Mouse (Mus musculus): ENCODE data around the gene Lrp6.

DNA sequence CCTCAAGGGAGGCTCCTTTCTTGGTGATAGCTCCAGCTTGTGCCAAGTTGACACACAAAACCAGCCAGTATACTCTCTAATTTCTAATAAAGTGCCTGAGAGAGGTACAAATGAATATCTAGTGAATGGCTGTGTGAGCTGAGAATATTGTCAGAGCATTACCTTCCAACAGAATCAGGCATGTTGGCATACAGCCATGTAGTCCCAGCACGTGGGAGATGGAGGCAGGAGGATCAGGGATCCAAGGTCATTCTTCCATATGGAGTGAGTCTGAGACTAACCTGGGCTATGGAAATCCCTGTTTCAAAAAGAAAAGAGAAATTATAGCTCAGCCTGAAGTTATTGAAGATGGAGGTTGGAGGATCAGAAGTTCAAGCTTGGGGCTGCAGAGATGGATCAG lies 32.5 kb upstream of the Lrp6 start:
- TF ChIP-seq CTCF (IDR thresholded peaks at IDR 0.05; ENCODE audit: low read depth): no peak
- TF ChIP-seq EP300 (IDR thresholded peaks at IDR 0.05; ENCODE audit: low read depth): no peak
